Mouse (Mus musculus) heart, embryonic 16.5 days (tissue): ENCODE measurements at regions not wholly inside any gene's neighbourhood (a gene's known extent, or its start where the extent isn't known, plus 50 kb on each side); places are given as distances from the start of the nearest gene placed in this dataset.
"Not testable (repeated sequence)": the region's sequence is repeated elsewhere in the genome, so short reads cannot be mapped to it uniquely, and the experiment has no call there.

Source experiments
- ATAC-seq: fragments of 200-750 bp; cut with Nextera tagmentation; replicated peaks from 2 replicates; pipeline ENCODE4 v1.8.0; 2017; ENCODE audit warnings: moderate number of reproducible peaks; ENCODE audit not compliant: insufficient read depth, low FRiP score; ENCODE audit errors: extremely low read depth
- H3K27ac ChIP-seq: fragments of 300-500 bp; sonication (generic); 2 replicates; pipeline ENCODE4 v1.5.1; 2014; ENCODE audit warnings: mild to moderate bottlenecking, low read length, control low read depth, moderate library complexity
- H3K27me3 ChIP-seq: fragments of 300-500 bp; sonication (generic); 2 replicates; pipeline ENCODE4 v1.6.1; 2014; ENCODE audit warnings: low read length, mixed read lengths; ENCODE audit not compliant: control insufficient read depth, insufficient read depth
- H3K36me3 ChIP-seq: fragments of 300-500 bp; sonication (generic); 2 replicates; pipeline ENCODE4 v1.6.1; 2014; ENCODE audit not compliant: control insufficient read depth, insufficient read depth
- H3K4me1 ChIP-seq: fragments of 300-500 bp; sonication (generic); 2 replicates; pipeline ENCODE4 v1.6.1; 2014; ENCODE audit warnings: low read length, mixed read lengths; ENCODE audit not compliant: control insufficient read depth, insufficient read depth
- H3K4me2 ChIP-seq: fragments of 300-500 bp; sonication (generic); 2 replicates; pipeline ENCODE4 v1.6.1; 2014; ENCODE audit warnings: low read depth, mild to moderate bottlenecking, control low read depth, low read length
- H3K4me3 ChIP-seq: fragments of 300-500 bp; sonication (generic); 2 replicates; pipeline ENCODE4 v1.5.1; 2014; ENCODE audit warnings: mild to moderate bottlenecking, control low read depth, low read length
- H3K9ac ChIP-seq: fragments of 300-500 bp; sonication (generic); 2 replicates; pipeline ENCODE4 v1.6.1; 2014; ENCODE audit warnings: low read length, control low read depth
- H3K9me3 ChIP-seq: fragments of 300-500 bp; sonication (generic); replicated peaks from 2 replicates; pipeline ENCODE4 v1.6.1; 2016; ENCODE audit warnings: low read length; ENCODE audit not compliant: control insufficient read depth
- WGBS: fragments of 180-500 bp; shearing (Covaris S2); extraction: QIAGEN DNeasy Blood & Tissue Kit; methylation state at CpG from one replicate; pipeline ENCODE4 v1.1.7; 2014; 5-methylcytosine and 5-hydroxymethylcytosine counted together

GRCm38 (mm10) chr12:82078740-82079139 lies 90.4 kb upstream of the Sipa1l1 start:
- no peaks in the 10 kb centered on the region for H3K36me3 ChIP-seq
- H3K9me3 ChIP-seq, result no peaks in the 10 kb centered on the region; the same call in 1 of the 2 replicates
- no peak overlapping the region for H3K4me2 ChIP-seq
- no peak for ATAC-seq
- H3K27ac ChIP-seq, result no peak overlapping the region
- no peaks in the 10 kb centered on the region for H3K27me3 ChIP-seq
- no peak overlapping the region for H3K4me3 ChIP-seq
- no peaks in the 10 kb centered on the region for H3K4me1 ChIP-seq
- no peak overlapping the region for H3K9ac ChIP-seq

- Histone ChIP-seq H3K4me2 (no peak overlapping the region), H3K4me3 (no peak overlapping the region), H3K4me1 (no peaks in the 10 kb centered on the region), H3K36me3 (no peaks in the 10 kb centered on the region), H3K27me3 (no peaks in the 10 kb centered on the region), H3K27ac (no peak overlapping the region), H3K9me3 (no peaks in the 10 kb centered on the region; the same call in 1 of the 2 replicates), H3K9ac (no peak overlapping the region)
- ATAC-seq, result no peak
- WGBS, result 70% methylated on average over 6 of the region's 6 CpGs
These were observed 88.8 kb upstream of the Sipa1l1 start for GRCm38 (mm10) chr12:82080196-82080880.

GRCm38 (mm10) chr12:82082596-82082995 lies 86.5 kb upstream of the Sipa1l1 start:
- H3K27me3 ChIP-seq, H3K4me3 ChIP-seq, H3K9me3 ChIP-seq, H3K36me3 ChIP-seq, H3K4me2 ChIP-seq, H3K9ac ChIP-seq, H3K27ac ChIP-seq, ATAC-seq, H3K4me1 ChIP-seq: not testable (repeated sequence)
- 94% methylated on average over 3 of the region's 4 CpGs for WGBS

GRCm38 (mm10) chr12:82085771-82086400 lies 83.2 kb upstream of the Sipa1l1 start:
- no peaks in the 10 kb centered on the region for H3K27me3 ChIP-seq
- no peaks in the 10 kb centered on the region; the same call in 1 of the 2 replicates for H3K9me3 ChIP-seq
- ATAC-seq, result no peak
- no peak overlapping the region for H3K9ac ChIP-seq
- H3K27ac ChIP-seq, result no peak overlapping the region
- H3K4me2 ChIP-seq, result no peak overlapping the region
- no peaks in the 10 kb centered on the region for H3K4me1 ChIP-seq
- no peaks in the 10 kb centered on the region for H3K36me3 ChIP-seq
- 43% methylated on average over 7 of the region's 7 CpGs for WGBS
- H3K4me3 ChIP-seq, result no peak overlapping the region

- Histone ChIP-seq H3K9me3 (no peaks in the 10 kb centered on the region; the same call in 1 of the 2 replicates), H3K27me3 (no peaks in the 10 kb centered on the region), H3K27ac (no peak overlapping the region), H3K4me1 (no peaks in the 10 kb centered on the region), H3K4me2 (no peak overlapping the region), H3K9ac (no peak overlapping the region), H3K4me3 (no peak overlapping the region), H3K36me3 (no peaks in the 10 kb centered on the region)
- ATAC-seq, result no peak
These were observed 82.7 kb upstream of the Sipa1l1 start for GRCm38 (mm10) chr12:82086441-82086840.

- ATAC-seq, result no peak
These were observed 79.8 kb upstream of the Sipa1l1 start for GRCm38 (mm10) chr12:82089288-82089687.

GRCm38 (mm10) chr12:82093317-82093716 lies 75.8 kb upstream of the Sipa1l1 start:
- ATAC-seq, result no peak
- WGBS, result 73% methylated on average over 7 of the region's 7 CpGs
- Histone ChIP-seq H3K36me3 (no peaks in the 10 kb centered on the region), H3K9me3 (0 out of 2 replicates have a peak, but pooled peaks cover 3% of the 10 kb centered on the region), H3K9ac (no peak overlapping the region), H3K4me3 (no peak overlapping the region), H3K4me1 (no peaks in the 10 kb centered on the region), H3K27me3 (no peaks in the 10 kb centered on the region), H3K27ac (no peak overlapping the region), H3K4me2 (no peak overlapping the region)

More at GRCm38 (mm10) chr12:82089288-82089687, 79.8 kb upstream of the Sipa1l1 start:
- no peak overlapping the region for H3K9ac ChIP-seq
- no peak overlapping the region for H3K4me2 ChIP-seq
- H3K36me3 ChIP-seq, result no peaks in the 10 kb centered on the region
- no peak overlapping the region for H3K27ac ChIP-seq
- no peaks in the 10 kb centered on the region for H3K4me1 ChIP-seq
- 90% methylated on average over 6 of the region's 6 CpGs for WGBS
- no peaks in the 10 kb centered on the region for H3K9me3 ChIP-seq
- H3K4me3 ChIP-seq, result no peak overlapping the region
- H3K27me3 ChIP-seq, result no peaks in the 10 kb centered on the region

GRCm38 (mm10) chr12:82095396-82095795 lies 73.7 kb upstream of the Sipa1l1 start:
- no peak for ATAC-seq
- 92% methylated on average over 1 of the region's 1 CpGs for WGBS
- H3K4me3 ChIP-seq, result no peak overlapping the region
- H3K36me3 ChIP-seq, result no peaks in the 10 kb centered on the region
- H3K9me3 ChIP-seq, result 0 out of 2 replicates have a peak, but pooled peaks cover 3% of the 10 kb centered on the region
- H3K27ac ChIP-seq, result no peak overlapping the region
- no peak overlapping the region for H3K4me2 ChIP-seq
- no peaks in the 10 kb centered on the region for H3K4me1 ChIP-seq
- H3K27me3 ChIP-seq, result no peaks in the 10 kb centered on the region
- no peak overlapping the region for H3K9ac ChIP-seq

- Histone ChIP-seq H3K27me3 (no peaks in the 10 kb centered on the region), H3K36me3 (no peaks in the 10 kb centered on the region), H3K9me3 (0 out of 2 replicates have a peak, but pooled peaks cover 3% of the 10 kb centered on the region), H3K27ac (no peak overlapping the region), H3K4me2 (no peak overlapping the region), H3K9ac (no peak overlapping the region), H3K4me1 (no peaks in the 10 kb centered on the region), H3K4me3 (no peak overlapping the region)
- 67% methylated on average over 6 of the region's 6 CpGs for WGBS
- no peak for ATAC-seq
These were observed 72.0 kb upstream of the Sipa1l1 start for GRCm38 (mm10) chr12:82097126-82097525.
